Mouse (Mus musculus): ENCODE results near the gene Slc30a4. TPM values are rescaled to one million over a fixed set of nuclear protein-coding genes. Genes with fewer than 3 reads are reported as not detected.

Gene Slc30a4
- polyA plus RNA-seq, 1 experiment from 2014 or later = 9.9 TPM

DNA sequence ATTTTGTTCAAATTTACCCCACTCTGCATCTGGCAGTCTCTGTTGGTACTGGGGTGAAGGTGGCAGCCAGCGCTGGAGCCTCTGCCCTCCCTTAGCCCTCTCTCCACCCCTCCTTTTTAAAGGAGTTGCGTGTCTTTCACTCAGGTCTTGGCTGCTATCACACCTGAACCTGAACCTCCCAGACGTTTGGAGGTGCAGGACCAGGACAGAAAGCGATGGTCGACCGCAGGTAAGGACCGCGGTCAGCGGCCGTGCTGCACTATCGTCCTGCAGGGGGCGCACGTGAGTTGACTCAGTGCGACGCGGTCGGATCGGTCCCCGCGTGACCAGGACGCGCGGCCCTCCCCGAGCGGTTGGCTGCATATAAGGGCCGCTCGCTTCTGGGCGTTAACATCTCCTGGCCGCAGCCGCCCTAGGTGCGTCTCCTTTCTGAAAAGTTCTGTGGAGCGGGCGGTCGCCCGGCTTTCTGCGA, 64.9 kb downstream of the Slc30a4 start:
- H3K27ac ChIP-seq = no peak overlapping the region
- H3K9me3 ChIP-seq = no peaks in the 10 kb centered on the region
- H3K9ac ChIP-seq = peak overlapping the region; percentile 54
- H3K4me3 ChIP-seq = peak overlapping the region; percentile 44
- WGBS = under 1% methylated on average over 36 of the region's 36 CpGs
- H3K4me2 ChIP-seq (replicated peaks) = peak overlapping the region; percentile 74
- peaks cover 17% of the 10 kb centered on the region for H3K36me3 ChIP-seq
- ATAC-seq (ENCODE audit: low FRiP score, low read depth) = peak; percentile 73
- no peaks in the 10 kb centered on the region for H3K4me1 ChIP-seq
- peaks cover 26% of the 10 kb centered on the region for H3K27me3 ChIP-seq

DNA sequence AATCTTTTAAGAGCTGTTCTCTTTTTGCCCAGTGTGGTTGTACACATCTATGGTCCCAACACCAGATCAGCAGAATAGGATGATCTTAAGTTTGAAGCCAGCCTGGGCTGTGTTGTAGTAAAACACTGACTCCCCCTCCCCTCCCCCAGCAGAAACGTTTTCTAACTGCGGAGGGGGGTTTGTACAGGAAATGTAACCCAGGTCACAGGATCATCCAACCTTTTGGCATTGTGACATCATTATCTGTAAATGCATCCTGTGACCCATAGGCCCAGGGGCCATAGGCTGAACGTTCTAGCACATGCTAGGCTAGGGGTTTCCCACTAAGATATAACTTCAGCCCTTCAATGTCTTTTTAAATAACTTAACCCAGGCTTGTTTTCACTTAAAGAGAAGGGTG, 65.8 kb downstream of the Slc30a4 start, which contains the start of gene AA467197:
AA467197 (plus strand) TSS at position 301 of the 400 bp plus-strand sequence.
- Histone ChIP-seq H3K27ac (no peak within 1 kb of the TSS), H3K27me3 (peaks cover 26% of the 10 kb centered on the region), H3K9ac (peak within 1 kb of the TSS; percentile 54), H3K36me3 (peaks cover 20% of the 10 kb centered on the region), H3K4me3 (peak within 1 kb of the TSS; percentile 44), H3K4me1 (peaks cover 2% of the 10 kb centered on the region; the same call in 1 of the 2 replicates), H3K9me3 (no peaks in the 10 kb centered on the region), H3K4me2 (replicated peaks) (peak within 1 kb of the TSS; percentile 74)
- no peak for ATAC-seq (ENCODE audit: low FRiP score, low read depth)
- 47% methylated on average over 3 of the region's 3 CpGs for WGBS

MicroRNAs within 50 kb of the gene (microRNA counts, 519-probe panel; counts per million panel counts)
- not detected for microRNA mmu-miR-147

Small RNA genes lying within 50 kb of the gene (microRNA-seq; reads per million reads assigned to microRNA genes)
- gene Mir147 = 3.5 reads per million, percentile 16 among the genes with 10 or more reads in this experiment

Other genes with a start within 250 kb of the Slc30a4 start
- not detected in 2 replicates for gene Gm14085, start 217.7 kb downstream of the Slc30a4 start, polyA plus RNA-seq (2015; fragmentation: Nextera tagmentation; extraction: Ambion mirVana)
- gene Gatm, start 91.4 kb downstream of the Slc30a4 start, polyA plus RNA-seq (2015; fragmentation: Nextera tagmentation; extraction: Ambion mirVana) = 35.1 and 38.7 TPM in 2 replicates
- gene AA467197, start 65.7 kb downstream of the Slc30a4 start, polyA plus RNA-seq (2015; fragmentation: Nextera tagmentation; extraction: Ambion mirVana) = 0.62 TPM in 1 of 2 replicates, not detected in the other
- gene Bloc1s6, start 35.8 kb upstream of the Slc30a4 start, polyA plus RNA-seq (2015; fragmentation: Nextera tagmentation; extraction: Ambion mirVana) = 56.3 and 57.6 TPM in 2 replicates
- 4.8 TPM in 2 replicates for gene Sqor, start 62.6 kb upstream of the Slc30a4 start, polyA plus RNA-seq (2015; fragmentation: Nextera tagmentation; extraction: Ambion mirVana)